Mouse (Mus musculus) liver (tissue): ENCODE measurements around the gene Rex1bd.

Experiments used
- DNase-seq: peaks from one replicate; pipeline ENCODE4 v3.0.0-alpha.2; 2020; ENCODE audit warnings: mixed read lengths

Rex1bd gene

DNA sequence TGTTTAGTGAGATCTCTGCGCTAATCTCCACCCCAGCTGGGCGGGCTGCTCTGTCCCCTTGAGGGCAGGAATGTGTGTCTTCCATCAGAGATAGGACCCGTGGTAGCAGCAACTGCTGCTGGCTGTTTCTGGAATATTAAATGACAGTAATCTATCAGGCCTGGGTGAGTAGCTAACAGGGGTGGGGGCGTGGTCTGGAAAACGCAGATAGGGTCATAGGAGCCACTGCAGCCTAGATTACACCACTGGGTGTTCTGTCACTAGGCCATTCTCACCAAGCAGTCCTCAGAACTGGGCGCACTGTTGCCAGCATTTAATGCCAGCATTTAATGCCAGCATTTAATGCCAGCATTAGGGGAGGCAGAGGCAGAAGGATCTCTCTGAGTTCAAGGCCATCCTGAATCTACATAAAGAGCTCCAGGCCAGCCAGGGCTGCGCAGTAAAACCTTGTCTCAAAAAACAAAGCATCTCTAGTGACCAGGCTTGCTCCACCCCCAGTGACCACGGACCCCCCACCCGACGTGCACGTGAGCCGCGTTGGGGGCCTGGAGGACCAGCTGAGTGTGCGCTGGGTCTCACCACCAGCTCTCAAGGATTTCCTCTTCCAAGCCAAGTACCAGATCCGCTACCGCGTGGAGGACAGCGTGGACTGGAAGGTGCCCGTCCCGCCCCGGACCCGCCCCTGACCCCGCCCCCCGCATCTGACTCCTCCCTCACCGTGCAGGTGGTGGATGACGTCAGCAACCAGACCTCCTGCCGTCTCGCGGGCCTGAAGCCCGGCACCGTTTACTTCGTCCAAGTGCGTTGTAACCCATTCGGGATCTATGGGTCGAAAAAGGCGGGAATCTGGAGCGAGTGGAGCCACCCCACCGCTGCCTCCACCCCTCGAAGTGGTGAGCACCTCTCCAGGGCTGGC is 5.9 kb downstream of the Rex1bd start:
- peak; percentile 86 for DNase-seq

DNA sequence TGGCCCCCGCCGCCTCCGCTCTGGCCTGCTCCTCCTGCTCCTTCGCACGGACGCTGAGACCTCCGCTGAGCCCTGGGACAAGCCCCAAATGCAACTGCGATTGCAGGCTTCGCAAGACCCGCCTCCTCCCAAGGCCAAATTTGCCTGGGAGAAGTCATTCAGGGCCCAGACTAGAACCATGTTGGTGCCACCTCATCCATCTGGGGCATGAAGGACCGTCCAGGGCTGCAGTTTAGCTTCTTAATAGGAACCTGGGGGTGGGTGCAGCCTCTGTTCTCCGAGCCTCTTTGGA is 10.8 kb downstream of the Rex1bd start:
- DNase-seq = no peak

DNA sequence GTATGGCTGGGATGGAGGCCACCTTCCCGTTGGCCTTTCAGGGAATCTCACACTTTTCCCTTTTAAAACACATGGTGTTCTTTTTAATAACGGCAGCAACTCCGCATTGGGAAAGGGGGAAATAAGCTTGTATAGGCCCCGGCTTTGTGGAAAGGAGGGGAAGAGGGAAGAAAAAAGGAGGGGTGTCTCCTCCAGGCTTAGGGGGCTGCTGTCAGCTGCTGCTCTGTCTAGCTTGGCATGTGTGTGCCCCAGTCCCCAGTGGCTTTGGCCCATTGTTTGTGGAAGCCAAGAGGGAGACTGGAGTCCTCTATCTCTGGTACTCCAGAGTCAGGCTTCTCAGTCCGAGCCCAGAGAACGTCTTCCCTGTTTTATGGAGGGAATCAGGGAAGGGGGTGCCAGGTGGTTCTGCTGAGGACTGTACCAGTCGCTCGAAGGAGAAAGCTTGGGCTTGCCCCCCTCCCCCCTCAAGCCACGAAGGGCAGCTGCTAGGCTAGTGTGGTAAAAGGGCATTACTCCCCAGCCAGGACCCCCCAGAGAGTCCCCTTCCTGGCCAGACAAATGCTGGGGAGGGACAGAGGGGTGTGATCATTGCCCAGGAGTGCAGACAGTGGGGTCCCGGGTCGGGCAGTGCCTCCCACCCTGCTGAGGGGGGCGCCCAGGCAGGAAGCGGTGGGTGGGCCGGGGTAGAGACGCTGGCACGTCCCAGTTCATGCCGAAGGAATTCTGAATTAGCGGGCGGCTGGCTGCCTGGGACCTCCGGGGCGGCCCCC is 11.4 kb downstream of the Rex1bd start:
- DNase-seq = no peak

DNA sequence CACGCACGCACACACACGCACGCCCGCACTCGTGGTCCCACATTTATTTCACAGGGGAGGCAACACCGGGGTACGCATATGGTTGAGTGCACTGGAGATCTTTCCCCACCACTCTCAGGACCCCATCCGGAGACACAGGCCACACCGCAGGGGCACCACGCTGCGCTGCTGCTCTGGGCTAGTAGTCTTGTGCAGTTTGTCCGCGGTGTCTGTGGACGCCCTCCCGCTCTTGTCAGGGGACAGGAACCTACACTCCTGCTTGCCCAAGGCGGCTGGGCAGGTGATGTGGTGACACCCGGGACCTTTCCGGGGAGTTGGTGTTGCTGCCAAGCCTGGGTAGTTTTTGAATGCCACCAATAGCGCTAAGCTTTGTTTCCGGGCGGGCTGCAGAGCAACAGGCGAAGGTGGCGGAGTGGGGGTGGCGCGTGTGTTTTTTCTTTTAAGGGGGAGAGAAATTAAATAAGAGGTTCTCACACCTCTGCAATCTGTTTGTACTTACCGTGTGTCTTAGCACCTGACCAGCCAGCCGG is 12.1 kb downstream of the Rex1bd start:
- DNase-seq = no peak

DNA sequence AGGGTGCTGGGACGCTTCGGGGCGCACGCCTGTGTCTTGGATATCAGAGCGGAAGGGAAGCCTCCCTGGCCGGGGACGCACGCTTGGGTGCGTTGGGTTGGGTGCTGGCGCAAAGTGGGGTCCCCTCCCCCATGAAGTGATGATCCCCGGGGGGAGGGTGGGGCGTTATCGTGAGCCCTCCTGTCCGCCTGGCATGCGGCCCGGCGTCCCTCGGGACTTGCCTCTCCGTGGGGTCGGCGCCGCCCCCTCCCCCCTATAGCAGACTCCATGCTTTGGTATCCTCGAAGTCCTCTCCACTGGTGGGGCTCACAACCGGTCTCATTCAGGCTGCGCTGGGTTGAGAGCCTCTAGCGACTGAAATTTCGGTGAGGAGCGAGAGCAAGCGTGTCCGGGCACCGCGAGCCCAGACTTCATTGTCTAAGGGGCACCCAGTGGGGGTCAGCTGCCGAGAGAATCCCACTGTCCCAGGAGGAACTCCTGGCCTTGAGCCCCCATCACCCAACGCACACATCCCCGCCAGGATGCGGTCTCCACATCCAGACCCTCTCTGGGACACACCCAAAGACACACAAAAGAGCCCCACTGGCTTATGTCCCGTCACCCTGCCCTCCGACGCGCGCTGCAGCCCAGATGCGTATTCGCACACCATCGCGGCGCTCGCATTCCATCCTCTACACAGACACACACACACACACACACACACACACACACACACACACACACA is 12.7 kb downstream of the Rex1bd start:
- DNase-seq = no peak

DNA sequence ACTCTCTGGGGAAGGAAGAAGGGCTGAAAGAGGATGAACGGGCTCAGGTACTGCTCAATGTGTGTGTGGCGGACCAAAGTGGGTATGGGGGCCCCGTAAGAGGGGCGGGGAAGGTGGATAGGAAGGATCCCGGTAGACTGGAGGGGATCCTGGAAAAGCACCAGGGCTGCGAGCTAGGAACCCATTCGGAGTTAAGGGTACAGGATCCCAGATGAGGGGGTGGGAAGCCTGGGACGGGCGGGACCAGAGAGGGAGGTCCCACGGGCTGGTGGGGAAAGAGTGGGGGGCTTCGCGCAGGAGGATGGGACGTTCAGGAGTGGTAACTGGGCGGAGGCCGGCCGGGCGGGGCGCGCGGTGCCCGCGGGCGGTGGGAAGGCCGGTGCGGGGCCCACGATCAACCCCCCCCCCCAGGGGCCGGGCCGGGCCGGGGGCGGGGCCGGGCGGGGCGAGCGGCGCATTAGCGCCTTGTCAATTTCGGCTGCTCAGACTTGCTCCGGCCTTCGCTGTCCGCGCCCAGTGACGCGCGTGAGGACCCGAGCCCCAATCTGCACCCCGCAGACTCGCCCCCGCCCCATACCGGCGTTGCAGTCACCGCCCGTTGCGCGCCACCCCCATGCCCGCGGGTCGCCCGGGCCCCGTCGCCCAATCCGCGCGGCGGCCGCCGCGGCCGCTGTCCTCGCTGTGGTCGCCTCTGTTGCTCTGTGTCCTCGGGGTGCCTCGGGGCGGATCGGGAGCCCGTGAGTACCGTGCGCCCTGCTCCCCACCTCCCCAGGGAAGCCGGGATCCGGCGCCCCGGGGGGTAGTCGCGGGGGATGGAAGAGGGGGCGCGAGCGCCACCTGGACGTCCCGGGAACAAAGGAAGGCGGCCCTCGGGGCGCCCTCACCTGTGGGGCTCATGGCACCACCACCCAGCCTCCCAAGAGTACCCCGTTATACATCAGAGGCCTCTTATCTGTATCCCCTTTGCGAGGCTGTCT is 13.6 kb downstream of the Rex1bd start, which contains the start of gene Crlf1:
TSS of gene Crlf1 (plus strand) at position 495 of the 977 bp plus-strand sequence.
- DNase-seq = no peak

DNA sequence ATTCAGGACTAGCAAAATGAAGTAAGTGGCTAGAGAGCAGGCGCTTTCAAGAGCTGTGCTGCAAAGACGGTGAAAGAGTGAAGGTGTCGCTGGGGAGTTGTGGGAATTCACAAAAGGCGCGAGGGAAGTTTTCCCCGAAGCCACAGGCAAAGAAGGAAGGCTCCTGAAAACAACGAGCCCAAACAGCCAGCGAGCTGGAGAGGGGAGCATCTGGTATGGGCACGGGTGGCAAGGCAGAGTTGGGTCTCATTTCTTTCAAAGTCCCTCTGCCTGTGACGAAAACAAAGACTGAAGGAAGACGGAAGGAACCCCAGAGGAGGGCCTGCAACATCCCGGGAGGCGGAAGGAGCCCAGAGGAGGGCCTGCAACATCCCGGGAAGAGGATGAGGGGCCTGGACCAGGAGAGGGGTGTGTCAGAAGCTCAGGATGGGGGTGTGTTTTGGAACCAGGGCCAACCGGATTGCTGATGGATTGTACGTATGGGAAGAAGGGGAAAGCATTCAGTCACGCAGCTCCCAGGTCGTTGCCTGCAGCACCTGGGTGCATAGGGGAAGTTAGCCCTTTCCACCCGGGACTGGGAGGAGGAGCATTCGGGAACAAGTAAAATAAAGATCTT is 15.6 kb downstream of the Rex1bd start:
- DNase-seq = no peak

DNA sequence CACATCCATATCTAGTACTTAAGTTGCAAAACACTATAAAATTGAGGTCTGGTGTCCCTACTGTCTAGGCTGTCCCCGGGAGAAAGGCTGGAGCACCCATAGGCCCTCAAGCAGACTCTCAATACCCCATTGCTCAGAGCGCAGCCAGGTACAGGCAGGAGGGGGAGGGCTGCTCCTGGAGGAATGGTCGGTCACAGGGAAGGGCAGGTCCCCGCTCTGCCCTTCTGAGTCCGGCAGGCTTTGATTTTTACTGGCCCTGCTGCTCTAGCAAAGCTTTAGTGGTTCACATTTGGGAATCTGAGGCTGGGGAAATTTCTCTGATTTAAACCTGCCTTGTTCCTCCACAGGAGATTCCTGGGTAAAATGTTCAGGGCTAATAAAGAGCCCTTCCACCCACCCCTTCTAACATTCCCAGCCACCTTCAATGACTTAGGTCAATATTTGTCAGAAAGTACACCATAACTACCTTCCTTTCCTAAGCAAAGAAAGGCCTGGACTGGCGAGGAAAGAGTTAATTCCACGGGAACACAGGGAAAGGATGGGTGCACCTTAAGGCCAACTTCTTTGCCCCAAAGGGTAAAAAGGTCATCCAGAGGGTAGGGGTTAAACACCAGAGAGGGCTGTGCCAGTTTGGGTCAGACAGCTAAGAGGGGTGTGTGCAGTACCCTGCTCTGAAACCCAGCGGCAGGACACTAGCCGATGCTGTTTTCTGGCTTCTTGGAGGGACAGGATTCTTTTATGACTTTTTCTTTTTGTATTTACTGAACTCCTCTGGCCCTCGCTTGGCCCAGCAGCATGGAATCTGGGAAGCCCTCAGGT is 16.3 kb downstream of the Rex1bd start:
- no peak for DNase-seq

DNA sequence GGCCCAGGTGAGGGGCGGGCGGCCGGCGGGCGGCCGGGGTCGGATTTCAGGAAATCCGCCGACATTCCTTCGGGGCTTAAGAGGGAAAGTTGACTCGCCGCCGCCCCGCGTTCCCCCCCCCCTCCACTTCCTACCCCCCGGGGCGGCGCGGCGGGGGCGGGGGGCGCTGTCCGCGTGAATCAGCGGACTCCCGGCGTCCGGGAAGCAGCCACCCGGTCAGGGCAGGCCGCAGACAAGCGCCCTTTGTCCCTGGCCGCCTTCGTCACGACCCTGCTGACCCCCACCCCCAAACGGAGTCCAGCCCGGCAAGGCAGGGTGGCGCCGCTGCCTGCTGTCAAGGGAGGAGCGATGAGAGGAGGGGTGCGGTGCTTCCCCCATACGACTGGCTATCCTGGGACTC is 17.0 kb downstream of the Rex1bd start:
- no peak for DNase-seq

DNA sequence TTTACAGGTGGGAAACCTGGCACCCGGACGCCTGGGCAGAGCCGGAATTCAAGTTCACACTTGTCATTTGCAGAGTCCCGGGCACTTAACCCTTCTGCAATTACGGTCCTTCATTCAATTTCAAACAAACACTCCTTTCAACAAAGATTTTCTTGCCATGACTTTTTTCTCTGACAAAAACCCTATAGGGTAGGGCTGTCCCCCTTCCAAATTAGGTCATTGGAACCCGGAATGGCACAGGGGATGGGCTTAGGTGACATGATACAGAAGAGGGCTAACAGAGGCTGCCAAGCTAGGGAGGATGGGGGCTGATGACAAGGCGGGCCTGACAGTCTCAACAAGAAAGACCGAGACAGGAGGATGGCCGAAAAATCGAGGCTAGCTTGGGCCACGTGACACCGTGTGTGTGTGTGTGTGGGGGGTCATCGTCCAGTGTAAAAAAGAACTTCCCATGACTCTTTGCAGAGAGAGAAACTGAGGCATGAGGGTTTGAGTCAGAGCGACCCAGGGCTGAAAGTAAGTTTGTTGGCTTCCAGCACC is 17.6 kb downstream of the Rex1bd start:
- no peak for DNase-seq

DNA sequence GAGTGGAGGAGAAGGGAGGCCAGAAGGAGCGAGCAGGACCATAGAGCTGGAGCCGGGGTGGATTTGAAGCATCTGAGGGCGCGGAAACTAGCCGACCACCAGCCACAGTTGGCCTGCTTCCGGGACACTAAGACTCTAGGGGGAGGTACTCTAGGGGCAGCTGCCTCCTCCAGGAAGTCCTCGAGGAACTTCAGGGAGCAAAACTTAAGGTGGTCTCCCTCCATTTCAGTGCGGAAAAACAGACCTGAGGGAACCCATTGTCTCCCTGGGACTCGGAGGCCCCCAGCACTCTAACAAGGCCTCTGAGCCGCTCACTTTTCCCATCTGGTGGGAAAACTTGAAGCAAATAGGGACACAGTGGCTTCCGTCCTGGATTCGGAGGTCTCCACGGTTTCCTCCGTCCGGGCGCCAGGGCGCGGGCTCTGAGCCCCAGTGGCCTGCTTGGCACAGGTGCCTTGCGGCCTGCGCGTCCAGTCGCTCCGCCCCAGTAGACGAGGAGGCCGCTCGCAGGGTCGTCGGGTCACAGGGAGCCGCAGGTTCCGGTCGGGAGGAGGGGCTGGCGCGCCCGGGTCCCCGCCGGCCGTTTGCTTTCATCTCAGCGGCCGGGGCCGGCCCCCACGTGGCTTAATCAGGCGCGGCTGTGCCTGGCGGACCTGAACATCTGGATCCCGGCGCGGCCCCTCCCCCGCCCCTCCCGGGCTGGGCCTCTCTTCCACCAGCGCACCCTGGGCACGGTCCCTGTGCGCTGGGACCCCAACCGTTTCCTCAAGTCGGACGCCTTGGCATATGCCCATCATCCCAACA is 18.4 kb downstream of the Rex1bd start:
- DNase-seq = peak; percentile 62

DNA sequence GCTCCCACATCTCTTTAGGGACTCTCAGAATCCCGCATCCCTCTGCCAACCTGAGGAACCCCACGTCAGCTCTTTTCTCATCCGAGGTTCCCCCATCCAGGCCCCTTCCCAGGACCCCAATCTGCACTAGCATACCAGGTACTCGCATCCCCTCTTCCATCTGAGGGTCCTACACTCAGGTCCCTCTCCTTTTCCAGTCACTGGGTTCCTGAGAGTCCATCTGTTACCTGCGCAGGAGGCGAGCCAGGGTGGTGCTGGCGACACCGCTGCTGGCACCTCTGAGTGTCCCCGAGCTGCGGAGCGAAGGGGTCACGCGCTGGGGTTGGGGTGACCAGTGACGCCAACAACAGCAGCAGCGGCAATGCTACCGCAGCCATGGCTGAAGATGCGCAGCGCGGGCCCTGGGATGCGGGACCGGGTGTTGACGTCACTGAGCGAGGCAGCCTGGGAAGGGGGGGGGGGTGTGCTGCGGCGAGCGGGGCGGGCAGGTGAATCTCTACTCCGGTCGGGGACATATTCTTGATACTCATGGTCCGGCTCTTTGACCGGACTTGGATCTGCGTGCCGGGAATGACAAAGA is 19.5 kb downstream of the Rex1bd start, which contains the start of gene Tmem59l:
TSS of gene Tmem59l (minus strand) at position 418 of the 580 bp plus-strand sequence.
- DNase-seq = no peak

DNA sequence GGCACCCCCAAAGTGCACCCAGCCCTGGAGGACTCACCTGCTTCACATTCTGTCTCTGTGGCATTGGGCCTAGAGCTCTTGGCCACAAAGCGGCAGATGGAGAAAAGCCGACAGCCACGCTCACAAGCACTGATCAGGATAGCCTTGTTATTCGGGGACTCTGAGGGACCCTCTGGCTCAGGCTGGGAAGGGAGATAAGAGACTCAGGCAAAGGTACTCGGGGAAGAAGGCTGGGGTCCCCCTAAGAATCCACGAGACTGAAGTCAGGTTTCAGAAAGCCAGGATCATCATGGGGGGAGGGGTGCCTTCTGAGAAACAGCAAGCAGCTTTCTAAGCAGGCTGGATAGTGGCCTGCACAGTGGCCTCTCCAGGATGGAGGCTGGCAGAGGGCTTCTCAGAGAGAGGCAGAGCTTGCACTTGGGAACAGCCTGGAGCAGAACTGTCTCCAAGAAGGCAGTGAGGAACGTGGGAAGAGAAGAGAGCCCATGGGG is 20.3 kb downstream of the Rex1bd start:
- DNase-seq = no peak

DNA sequence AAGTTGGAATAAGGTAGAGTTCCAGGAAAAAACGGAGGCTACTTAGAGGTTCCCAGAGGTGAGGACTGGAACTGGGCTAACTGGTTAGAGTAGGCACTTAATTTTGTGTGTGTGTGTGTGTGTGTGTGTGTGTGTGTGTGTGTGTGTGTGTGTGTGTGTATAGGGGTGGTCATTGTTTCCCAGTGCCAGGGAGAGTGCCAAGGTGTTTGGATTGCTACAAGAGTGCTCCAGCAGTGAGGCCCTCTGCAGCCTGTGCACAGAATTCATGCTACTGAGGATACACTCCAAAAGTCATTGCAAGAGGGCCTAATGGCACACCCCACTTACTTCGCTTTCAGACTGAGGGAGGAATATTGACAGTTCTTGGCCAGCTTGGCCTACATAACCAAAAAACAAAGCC is 23.6 kb downstream of the Rex1bd start:
- no peak for DNase-seq

DNA sequence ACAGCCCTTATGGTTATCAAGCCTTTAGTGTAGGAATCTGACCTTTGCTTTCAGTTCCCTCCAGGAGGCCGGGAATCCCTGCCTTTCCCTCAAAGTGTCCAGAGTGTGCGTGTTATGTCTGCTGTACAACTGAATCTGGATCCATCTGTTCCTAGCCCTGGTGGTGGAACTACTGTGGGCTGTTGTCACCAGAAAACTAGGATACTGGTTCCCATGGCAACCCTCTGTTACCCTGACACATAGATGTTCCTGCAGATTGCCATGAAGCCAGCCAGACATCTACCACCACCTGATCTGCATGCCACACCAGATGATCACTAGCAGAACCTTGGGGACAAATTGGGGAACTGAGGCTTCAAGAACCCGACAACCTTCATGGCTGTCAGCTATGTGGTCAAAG is 24.6 kb downstream of the Rex1bd start:
- no peak for DNase-seq

DNA sequence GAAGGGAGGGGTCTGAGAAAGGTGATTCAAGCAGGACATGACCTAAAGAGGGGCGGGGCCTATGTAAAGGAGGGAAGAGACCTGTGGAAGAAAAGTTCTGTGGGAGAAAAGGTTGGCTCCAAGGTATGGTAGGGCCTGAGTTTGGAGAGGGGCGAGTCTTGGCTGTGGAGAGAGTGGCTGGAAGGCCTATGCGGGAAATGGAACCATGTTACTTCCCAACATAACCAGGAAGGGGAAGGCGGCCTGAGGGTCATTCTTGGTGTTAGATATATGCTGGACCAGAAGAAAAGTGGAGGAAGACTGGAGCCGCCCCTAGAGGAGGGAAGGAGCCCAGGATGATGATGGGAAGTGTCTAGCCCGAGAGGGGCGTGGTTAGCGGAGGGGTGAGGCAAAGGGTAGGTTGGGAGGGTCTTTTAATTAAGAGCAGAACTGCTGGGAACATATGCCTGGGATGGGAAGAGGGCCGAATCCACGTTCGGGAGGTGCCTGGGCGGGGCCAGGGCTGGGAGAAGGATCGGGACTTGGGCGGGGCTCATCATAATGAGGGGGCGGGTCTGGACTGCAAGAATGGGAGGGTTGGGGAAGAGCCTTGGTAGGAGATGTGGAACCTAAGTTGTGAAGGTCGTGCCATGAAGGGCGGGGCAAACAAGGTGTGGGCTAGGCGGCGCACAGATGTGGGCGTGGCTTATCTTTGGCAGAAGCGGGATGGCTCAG is 29.1 kb downstream of the Rex1bd start:
- DNase-seq = peak; percentile 86

DNA sequence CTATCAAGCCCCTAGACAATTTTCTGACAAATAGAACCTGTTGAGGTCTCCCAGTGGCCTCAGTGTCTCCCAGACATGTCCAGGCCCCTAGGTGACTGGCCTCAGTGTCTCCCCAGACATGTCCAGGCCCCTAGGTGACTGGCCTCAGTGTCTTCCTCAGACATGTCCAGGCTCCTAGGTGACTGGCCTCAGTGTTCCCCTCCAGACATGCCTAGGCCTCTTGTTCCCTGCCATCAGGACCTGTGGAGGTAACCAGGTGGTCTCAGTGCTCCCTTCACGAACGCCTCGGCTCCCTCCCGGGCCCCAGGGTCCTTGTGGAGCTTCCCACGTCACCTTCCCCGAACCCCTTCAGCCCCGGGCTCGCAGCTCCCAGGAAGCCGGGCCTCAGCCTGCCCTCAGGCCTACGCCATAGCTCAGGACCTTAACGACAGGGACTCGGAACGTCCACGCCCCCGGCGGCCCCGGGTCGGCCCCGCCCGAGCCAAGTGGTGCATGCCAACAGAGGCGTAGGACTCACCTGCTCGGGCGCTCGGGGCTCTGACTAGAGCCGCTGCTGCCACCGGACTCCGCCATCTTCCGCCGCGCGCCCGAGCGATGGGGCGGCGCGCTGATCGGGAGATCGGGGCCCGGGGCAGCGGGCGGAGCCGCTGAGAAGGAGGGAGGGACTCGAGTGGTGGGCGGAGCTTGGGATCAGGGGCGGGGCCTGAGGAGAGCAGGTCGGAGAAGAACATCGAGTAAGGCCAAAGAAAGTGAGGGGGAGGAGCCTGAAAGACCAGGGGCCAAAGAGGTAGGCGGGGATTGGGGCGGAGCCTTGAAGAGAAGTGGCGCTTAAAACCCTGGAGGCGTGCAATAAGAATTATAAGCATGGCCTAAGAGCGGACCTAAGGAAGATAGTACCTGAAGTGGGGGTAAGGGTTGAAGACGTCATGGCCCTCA is 30.0 kb downstream of the Rex1bd start, which contains the start of gene Klhl26:
TSS of gene Klhl26 (minus strand) at position 636 of the 936 bp plus-strand sequence.
- DNase-seq = peak; percentile 99
